ENCODE assay signal across 19 mouse cellular contexts in genomic region chr7:65663886-65664285, GRCm38 (mm10). TPM values are rescaled to one million over a fixed set of nuclear protein-coding genes. Genes with fewer than 3 reads are reported as not detected.
DNase-seq lines count a peak whose midpoint lies in the region; ATAC-seq and TF ChIP-seq lines count a peak whose summit lies in the region.
"Had no signal": no experiment of that assay in that cellular context is flagged by ENCODE, and none has a peak within 500 bp of the region (broad histone marks: within the 10 kb centered on the region; RNA-seq: fewer than 3 reads in every experiment).

No protein-coding gene starts in this region.

- H3K27me3 ChIP-seq in kidney, embryonic 16.5 days (ENCODE audit: insufficient read depth, low read length) = no peaks in the 10 kb centered on the region
- H3K27me3 ChIP-seq in forebrain, embryonic 12.5 days = no peaks in the 10 kb centered on the region
- H3K27me3 ChIP-seq in cerebellum, adult 2 months (ENCODE audit: control insufficient read depth, insufficient read depth, low read length) = no peaks in the 10 kb centered on the region
- H3K27me3 ChIP-seq: forebrain, embryonic 15.5 days; hindbrain, embryonic 15.5 days; limb, embryonic 13.5 days had no signal

- H3K9ac ChIP-seq in kidney, embryonic 16.5 days (replicated peaks; ENCODE audit: low read length) = no peak overlapping the region
- no peak overlapping the region for H3K9ac ChIP-seq in forebrain, embryonic 12.5 days
- H3K9ac ChIP-seq: forebrain, embryonic 15.5 days; hindbrain, embryonic 15.5 days; limb, embryonic 13.5 days; liver, embryonic 14.5 days had no signal

- 0 out of 2 replicates have a peak, but pooled peaks have one; percentile 18 for TF ChIP-seq POLR2A in cortical plate, adult 2 months (IDR thresholded peaks at IDR 0.05; ENCODE audit: extremely low read depth, insufficient read depth, low read length)
- no peak for TF ChIP-seq POLR2A in cerebellum, adult 2 months (IDR thresholded peaks at IDR 0.05; ENCODE audit: borderline replicate concordance, insufficient read depth, low read length)

- ATAC-seq in kidney, embryonic 16.5 days (ENCODE audit: low FRiP score, low TSS enrichment) = 0 out of 2 replicates have a peak, but pooled peaks have one; percentile 69
- ATAC-seq in forebrain, embryonic 12.5 days (ENCODE audit: low FRiP score) = no peak
- ATAC-seq: forebrain, embryonic 15.5 days; intestine, postnatal 0 days had no signal

- DNase-seq in left cerebral cortex, adult 18-20 months (ENCODE audit: low spot score in 2 of 2) = peak; percentile 19 to 53
- DNase-seq in left cerebral cortex, postnatal 36 days (ENCODE audit: low spot score in 2 of 2) = no peak
- DNase-seq in brain, adult 2 months (ENCODE audit: low read depth, low spot score) = peak; percentile 56
- DNase-seq in cerebellum, adult 2 months = no peak
- no peak for DNase-seq in spleen, postnatal 10 days (ENCODE audit: low spot score in 2 of 2)
- DNase-seq: cerebellum, postnatal 14 days; gastrocnemius, adult 2 months; heart, postnatal 14 days; lung, postnatal 14 days; thymus, adult 18-20 months had no signal

- no peak overlapping the region for H3K27ac ChIP-seq in cortical plate, adult 2 months (ENCODE audit: insufficient read depth, low read length)
- peak overlapping the region; percentile 20 for H3K27ac ChIP-seq in kidney, embryonic 16.5 days (ENCODE audit: low read length)
- no peak overlapping the region for H3K27ac ChIP-seq in forebrain, embryonic 12.5 days
- H3K27ac ChIP-seq in cerebellum, adult 2 months (ENCODE audit: insufficient read depth, low read length) = no peak overlapping the region
- H3K27ac ChIP-seq: forebrain, embryonic 15.5 days; gastrocnemius, adult 2 months; hindbrain, embryonic 15.5 days; limb, embryonic 13.5 days; liver, embryonic 14.5 days; midbrain, embryonic 10.5 days had no signal

- H3K36me3 ChIP-seq in kidney, embryonic 16.5 days (ENCODE audit: insufficient read depth, low read length) = 0 out of 2 replicates have a peak, but pooled peaks cover 5% of the 10 kb centered on the region
- H3K36me3 ChIP-seq in forebrain, embryonic 12.5 days (replicated peaks) = peaks cover 30% of the 10 kb centered on the region

- intact Hi-C loops in left cerebral cortex, postnatal 36 days (cut with DNase I) = no loop called here

- no peaks in the 10 kb centered on the region for H3K4me1 ChIP-seq in cortical plate, adult 2 months (ENCODE audit: control insufficient read depth, insufficient read depth, low read length)
- peaks cover 17% of the 10 kb centered on the region; the same call in 1 of the 2 replicates for H3K4me1 ChIP-seq in kidney, embryonic 16.5 days (ENCODE audit: insufficient read depth, low read length)
- no peaks in the 10 kb centered on the region for H3K4me1 ChIP-seq in forebrain, embryonic 12.5 days
- no peaks in the 10 kb centered on the region for H3K4me1 ChIP-seq in cerebellum, adult 2 months (ENCODE audit: control insufficient read depth, insufficient read depth, low read length)
- H3K4me1 ChIP-seq: forebrain, embryonic 15.5 days; hindbrain, embryonic 15.5 days; limb, embryonic 13.5 days; midbrain, embryonic 10.5 days had no signal

- H3K4me3 ChIP-seq in cortical plate, adult 2 months (ENCODE audit: insufficient read depth, low read length) = no peak overlapping the region
- H3K4me3 ChIP-seq in kidney, embryonic 16.5 days (ENCODE audit: low read length) = no peak overlapping the region
- no peak overlapping the region for H3K4me3 ChIP-seq in forebrain, embryonic 12.5 days (replicated peaks)
- no peak overlapping the region for H3K4me3 ChIP-seq in cerebellum, adult 2 months (replicated peaks; ENCODE audit: insufficient read depth, low read depth, low read length)
- H3K4me3 ChIP-seq: forebrain, embryonic 15.5 days; gastrocnemius, adult 2 months; hindbrain, embryonic 15.5 days; limb, embryonic 13.5 days; midbrain, embryonic 10.5 days had no signal

- 60% methylated on average over 14 of the region's 14 CpGs for WGBS in kidney, embryonic 16.5 days
- WGBS in forebrain, embryonic 12.5 days = 90% methylated on average over 14 of the region's 14 CpGs
- 84% methylated on average over 14 of the region's 14 CpGs for WGBS in cerebellum, adult 2 months

- no peaks in the 10 kb centered on the region for H3K9me3 ChIP-seq in kidney, embryonic 16.5 days (ENCODE audit: low read length)
- H3K9me3 ChIP-seq in forebrain, embryonic 12.5 days = no peaks in the 10 kb centered on the region
- H3K9me3 ChIP-seq: forebrain, embryonic 15.5 days; hindbrain, embryonic 15.5 days; limb, embryonic 13.5 days; midbrain, embryonic 10.5 days had no signal

- TF ChIP-seq CTCF in cortical plate, adult 2 months (IDR thresholded peaks at IDR 0.05; ENCODE audit: extremely low read depth, insufficient read depth, low read length) = no peak
- TF ChIP-seq CTCF in cerebellum, adult 2 months (IDR thresholded peaks at IDR 0.05; ENCODE audit: borderline replicate concordance, insufficient read depth, low read depth, low read length) = no peak

- peak overlapping the region; percentile 31 for H3K4me2 ChIP-seq in kidney, embryonic 16.5 days (replicated peaks; ENCODE audit: low read depth, low read length)
- no peak overlapping the region for H3K4me2 ChIP-seq in forebrain, embryonic 12.5 days
- H3K4me2 ChIP-seq: forebrain, embryonic 15.5 days; hindbrain, embryonic 15.5 days; limb, embryonic 13.5 days had no signal

RNA-seq across cellular contexts. Expression of gene Tarsl2, which starts 19.2 kb away (rescaled TPM):
- 10 to 100 TPM; 39.6 to 42.6 TPM for total RNA-seq in left cerebral cortex, adult 18-20 months (2021)
- 10 to 100 TPM; 40.0 to 43.8 TPM for total RNA-seq in left cerebral cortex, postnatal 36 days (2021)
- 21.7 and 22.0 TPM in 2 replicates for polyA plus RNA-seq in cortical plate, adult 2 months (2012; rRNA removed)
- polyA plus RNA-seq in kidney, embryonic 16.5 days (2015; fragmentation: Nextera tagmentation; extraction: Ambion mirVana) = 9.8 and 11.0 TPM in 2 replicates
- polyA plus RNA-seq in forebrain, embryonic 12.5 days (2016; fragmentation: Nextera tagmentation; extraction: Ambion mirVana) = 14.4 TPM in 2 replicates
- 17.6 and 17.9 TPM in 2 replicates for polyA plus RNA-seq in cerebellum, adult 2 months (2012; rRNA removed)

RNA-seq across cellular contexts. Expression of gene Tm2d3, which starts 27.1 kb away (rescaled TPM):
- total RNA-seq in left cerebral cortex, adult 18-20 months (2021) = 10 to 100 TPM; 55.8 to 59.4 TPM
- 10 to 100 TPM; 48.7 to 54.2 TPM for total RNA-seq in left cerebral cortex, postnatal 36 days (2021)
- polyA plus RNA-seq in cortical plate, adult 2 months (2012; rRNA removed) = 113 and 118 TPM in 2 replicates
- 103 and 107 TPM in 2 replicates for polyA plus RNA-seq in kidney, embryonic 16.5 days (2015; fragmentation: Nextera tagmentation; extraction: Ambion mirVana)
- 58.8 and 60.9 TPM in 2 replicates for polyA plus RNA-seq in forebrain, embryonic 12.5 days (2016; fragmentation: Nextera tagmentation; extraction: Ambion mirVana)
- 142 and 151 TPM in 2 replicates for polyA plus RNA-seq in cerebellum, adult 2 months (2012; rRNA removed)

Comparison
In these comparisons a context has a peak if more than half of its experiments do, and no peak if none do; other contexts are left out.
1. DNase-seq: peak in left cerebral cortex, adult 18-20 months (2 of 2) and brain, adult 2 months (single experiment); none in left cerebral cortex, postnatal 36 days (0 of 2), cerebellum, adult 2 months (0 of 2) and spleen, postnatal 10 days (0 of 2).